Mouse (Mus musculus) heart, embryonic 11.5 days (tissue): ENCODE results near the gene Mobp. TPM values are rescaled to one million over a fixed set of nuclear protein-coding genes. Genes with fewer than 3 reads are reported as not detected.

Source experiments
- ATAC-seq: fragments of 200-750 bp; cut with Nextera tagmentation; replicated peaks from 2 replicates; pipeline ENCODE4 v1.8.0; 2017; ENCODE audit warnings: moderate library complexity; ENCODE audit not compliant: insufficient number of reproducible peaks, low FRiP score, low TSS enrichment
- H3K27ac ChIP-seq: fragments of 300-500 bp; sonication (generic); 2 replicates; pipeline ENCODE4 v1.5.1; 2014; ENCODE audit warnings: mild to moderate bottlenecking, low read depth, low read length
- H3K27me3 ChIP-seq: fragments of 300-500 bp; sonication (generic); 2 replicates; pipeline ENCODE4 v1.6.1; 2014; ENCODE audit warnings: mild to moderate bottlenecking, low read length, mixed read lengths; ENCODE audit not compliant: control insufficient read depth, insufficient read depth
- H3K36me3 ChIP-seq: fragments of 300-500 bp; sonication (generic); 2 replicates; pipeline ENCODE4 v1.6.1; 2014; ENCODE audit warnings: mild to moderate bottlenecking, low read length, moderate library complexity, mixed read lengths; ENCODE audit not compliant: control insufficient read depth, insufficient read depth
- H3K4me1 ChIP-seq: fragments of 300-500 bp; sonication (generic); 2 replicates; pipeline ENCODE4 v1.6.1; 2014; ENCODE audit warnings: low read length; ENCODE audit not compliant: control insufficient read depth, insufficient read depth
- H3K4me2 ChIP-seq: fragments of 300-500 bp; sonication (generic); 2 replicates; pipeline ENCODE4 v1.6.1; 2014; ENCODE audit warnings: mild to moderate bottlenecking, moderate library complexity
- H3K4me3 ChIP-seq: fragments of 300-500 bp; sonication (generic); 2 replicates; pipeline ENCODE4 v1.5.1; 2014; ENCODE audit warnings: low read depth, low read length
- H3K9ac ChIP-seq: fragments of 300-500 bp; sonication (generic); 2 replicates; pipeline ENCODE4 v1.6.1; 2014; ENCODE audit warnings: mild to moderate bottlenecking, low read depth, low read length, moderate library complexity
- H3K9me3 ChIP-seq: fragments of 300-500 bp; sonication (generic); replicated peaks from 2 replicates; pipeline ENCODE4 v1.6.1; 2016; ENCODE audit warnings: low read length; ENCODE audit not compliant: control insufficient read depth
- WGBS: fragments of 180-500 bp; shearing (Covaris S2); extraction: QIAGEN DNeasy Blood & Tissue Kit; methylation state at CpG from one replicate; pipeline ENCODE4 v1.1.7; 2014; ENCODE audit not compliant: insufficient replicate concordance; 5-methylcytosine and 5-hydroxymethylcytosine counted together
- polyA plus RNA-seq: library from polyadenylated mRNA; unstranded; fragments of >200 nt; fragmentation: Nextera tagmentation; extraction: Ambion mirVana; gene quantifications from 2 replicates; pipeline ENCODE4 v1.2.1, GENCODE M21; 2014

Gene Mobp
- polyA plus RNA-seq, 1 experiment from 2014 or later: not detected

DNA sequence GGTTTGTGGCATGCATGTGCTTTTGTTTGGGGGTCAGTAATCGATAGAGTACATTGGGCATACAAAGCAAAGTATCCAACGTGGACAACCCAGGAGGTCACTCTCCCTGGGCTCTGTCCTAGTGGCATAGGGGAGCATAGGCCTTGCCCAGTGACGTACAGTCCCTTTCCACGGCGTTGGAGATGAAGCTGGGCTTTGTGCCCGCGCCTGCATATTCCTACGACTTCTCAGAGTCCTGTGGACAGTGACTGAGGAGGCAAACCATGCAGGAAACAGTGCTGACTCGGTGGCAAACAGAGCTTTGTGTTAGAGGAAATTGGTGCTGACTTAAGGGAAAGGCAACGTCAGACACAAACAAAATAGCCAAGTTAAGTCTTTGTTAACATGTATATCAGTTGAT, 20.2 kb upstream of the Mobp start:
- H3K9ac ChIP-seq: peak overlapping the region; percentile 99
- H3K4me2 ChIP-seq: peak overlapping the region; percentile 85
- no peaks in the 10 kb centered on the region for H3K27me3 ChIP-seq
- no peak for ATAC-seq
- H3K27ac ChIP-seq: peak overlapping the region; percentile 94
- H3K4me1 ChIP-seq: peaks cover 14% of the 10 kb centered on the region
- H3K9me3 ChIP-seq: no peaks in the 10 kb centered on the region
- WGBS: 67% methylated on average over 10 of the region's 10 CpGs
- peak overlapping the region; percentile 97 for H3K4me3 ChIP-seq
- H3K36me3 ChIP-seq: peaks cover 17% of the 10 kb centered on the region

DNA sequence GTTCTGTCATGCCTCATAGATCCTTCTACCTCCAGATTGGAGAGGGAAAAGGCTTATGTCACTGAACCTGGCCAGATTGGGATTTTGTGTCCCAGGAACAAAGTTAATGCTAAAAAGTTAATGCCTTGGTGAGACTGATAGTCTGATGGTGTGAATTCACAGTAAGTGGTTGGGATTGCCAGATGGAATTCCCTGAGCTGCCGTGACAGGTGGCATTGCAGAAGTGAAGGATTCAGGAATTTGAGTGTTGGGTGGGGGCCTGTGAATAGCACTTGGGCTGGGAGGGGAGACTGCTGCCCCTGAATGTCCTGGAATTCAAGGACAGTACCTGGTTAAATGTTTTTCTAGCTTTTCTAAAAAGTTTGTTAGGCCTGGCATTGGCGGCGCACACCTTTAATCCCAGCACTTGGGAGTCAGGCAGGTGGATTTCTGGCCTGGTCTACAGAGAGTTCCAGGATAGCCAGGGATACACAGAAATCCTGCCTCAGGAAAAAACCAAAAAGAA, 17.7 kb upstream of the Mobp start:
- H3K9ac ChIP-seq: no peak overlapping the region
- H3K36me3 ChIP-seq: peaks cover 16% of the 10 kb centered on the region
- H3K4me1 ChIP-seq: peaks cover 14% of the 10 kb centered on the region
- no peak overlapping the region for H3K4me3 ChIP-seq
- no peak overlapping the region for H3K27ac ChIP-seq
- H3K9me3 ChIP-seq: no peaks in the 10 kb centered on the region
- no peaks in the 10 kb centered on the region for H3K27me3 ChIP-seq
- 83% methylated on average over 3 of the region's 3 CpGs for WGBS
- ATAC-seq: no peak
- no peak overlapping the region for H3K4me2 ChIP-seq

DNA sequence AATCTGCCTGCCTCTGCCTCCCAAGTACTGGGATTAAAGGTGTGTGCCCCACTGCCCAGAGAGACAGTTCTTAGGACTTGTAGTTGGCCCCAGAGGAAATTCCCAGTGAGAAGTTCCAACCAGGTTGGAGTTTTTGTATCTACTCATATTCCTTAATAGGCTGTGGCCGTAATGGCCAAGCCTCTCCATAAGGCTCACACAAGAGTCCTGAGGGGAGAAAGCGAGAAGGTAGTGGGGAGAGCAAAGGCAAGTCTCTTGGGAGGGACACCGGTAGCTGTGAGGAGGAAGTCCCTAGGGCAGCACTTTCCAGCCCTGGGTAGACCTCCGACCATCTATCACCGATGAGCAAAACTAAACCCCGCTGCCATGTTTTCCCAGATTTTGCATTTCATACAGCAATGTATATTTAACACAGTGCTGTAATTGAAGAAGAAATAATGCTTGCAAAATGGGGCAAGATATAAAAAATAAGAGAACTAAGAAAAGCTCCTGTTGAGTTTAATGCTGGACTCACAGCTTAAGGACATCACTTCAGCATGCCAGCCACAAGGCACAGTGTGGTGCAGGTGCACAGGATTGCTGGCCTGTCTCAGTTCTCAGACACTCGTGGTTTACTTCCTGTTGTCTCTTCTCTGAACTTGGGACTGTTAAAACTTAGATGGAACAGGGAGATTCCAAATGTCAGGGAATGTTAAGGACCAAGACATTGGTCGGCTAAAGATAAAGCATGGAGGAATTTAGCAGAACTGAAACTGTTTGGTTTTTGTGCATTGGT, 16.3 kb upstream of the Mobp start:
- peaks cover 14% of the 10 kb centered on the region for H3K4me1 ChIP-seq
- H3K9ac ChIP-seq: no peak overlapping the region
- H3K4me2 ChIP-seq: no peak overlapping the region
- H3K27ac ChIP-seq: no peak overlapping the region
- ATAC-seq: no peak
- H3K4me3 ChIP-seq: no peak overlapping the region
- WGBS: 34% methylated on average over 8 of the region's 8 CpGs
- no peaks in the 10 kb centered on the region for H3K27me3 ChIP-seq
- no peaks in the 10 kb centered on the region for H3K9me3 ChIP-seq
- peaks cover 16% of the 10 kb centered on the region for H3K36me3 ChIP-seq

DNA sequence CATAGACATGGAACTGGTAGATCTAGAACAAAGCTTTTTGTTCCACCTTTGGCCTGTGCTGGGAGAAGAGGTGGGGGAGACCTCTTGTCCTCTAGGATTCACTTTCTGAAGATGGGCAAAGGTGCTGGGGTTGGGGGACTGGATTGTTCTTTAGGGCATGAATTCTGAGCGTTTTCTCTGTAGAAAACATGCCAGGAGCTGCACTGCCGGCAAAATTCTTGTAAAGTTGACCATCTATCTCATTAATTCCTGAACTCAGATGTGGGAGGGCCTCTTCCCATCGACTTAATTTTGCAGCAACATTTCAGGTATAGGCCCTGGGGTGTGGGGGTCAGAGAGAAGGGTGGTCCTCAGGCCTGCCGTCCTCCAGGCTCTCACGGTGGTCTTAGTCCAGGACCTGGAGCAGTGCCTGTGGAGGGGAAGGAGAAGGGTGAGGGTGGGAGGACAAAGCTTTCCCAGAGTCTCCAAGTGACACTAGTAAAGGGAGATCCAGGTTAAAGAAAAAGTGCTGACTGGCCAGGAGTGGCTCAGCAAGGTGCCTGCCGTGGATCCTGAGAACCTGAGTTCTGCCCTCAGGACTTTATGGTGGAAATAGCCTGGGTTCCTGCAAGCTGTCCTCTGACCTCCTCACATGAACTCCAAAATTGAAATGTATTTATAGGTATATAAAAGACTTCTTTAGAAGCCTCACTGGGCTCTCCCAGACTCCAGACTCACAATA, 15.6 kb upstream of the Mobp start:
- WGBS: 51% methylated on average over 6 of the region's 6 CpGs
- no peaks in the 10 kb centered on the region for H3K27me3 ChIP-seq
- no peak overlapping the region for H3K4me2 ChIP-seq
- H3K4me3 ChIP-seq: no peak overlapping the region
- H3K4me1 ChIP-seq: peaks cover 9% of the 10 kb centered on the region
- H3K27ac ChIP-seq: no peak overlapping the region
- no peaks in the 10 kb centered on the region for H3K9me3 ChIP-seq
- no peak overlapping the region for H3K9ac ChIP-seq
- H3K36me3 ChIP-seq: peaks cover 13% of the 10 kb centered on the region
- no peak for ATAC-seq

DNA sequence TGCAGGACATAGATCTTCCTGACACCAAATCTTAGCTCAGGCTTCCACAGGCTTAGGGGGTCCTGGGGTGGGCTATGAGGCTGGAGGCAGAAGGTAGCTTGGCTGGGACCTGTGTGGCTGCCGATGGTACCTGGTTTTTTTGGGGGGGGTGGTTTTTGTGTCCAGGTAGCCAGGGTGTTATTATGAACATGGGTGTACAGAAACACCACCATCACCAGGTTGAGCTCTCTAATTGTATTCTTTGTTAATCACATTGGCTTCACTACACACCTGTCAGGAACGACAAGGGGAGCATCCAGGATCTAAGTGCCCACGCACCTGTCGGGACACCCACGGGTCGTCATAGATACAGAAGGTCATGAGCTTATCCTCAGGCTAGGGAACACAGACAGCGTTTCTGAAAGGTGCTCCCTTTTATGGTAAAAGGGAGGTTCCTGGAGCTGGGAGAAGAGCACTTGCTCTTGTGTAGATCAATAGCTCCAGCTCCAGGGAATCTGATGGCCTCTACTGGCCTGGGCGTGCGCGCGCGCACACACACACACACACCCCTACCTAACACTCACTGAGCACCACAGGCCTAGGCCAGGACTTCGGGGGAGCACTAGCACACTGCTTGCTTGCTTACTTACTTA, 14.9 kb upstream of the Mobp start:
- Histone ChIP-seq H3K27ac (no peak overlapping the region), H3K9me3 (no peaks in the 10 kb centered on the region), H3K36me3 (peaks cover 11% of the 10 kb centered on the region), H3K27me3 (no peaks in the 10 kb centered on the region), H3K9ac (no peak overlapping the region), H3K4me1 (0 out of 2 replicates have a peak, but pooled peaks cover 2% of the 10 kb centered on the region), H3K4me3 (no peak overlapping the region), H3K4me2 (no peak overlapping the region)
- WGBS: 82% methylated on average over 13 of the region's 13 CpGs
- ATAC-seq: no peak

DNA sequence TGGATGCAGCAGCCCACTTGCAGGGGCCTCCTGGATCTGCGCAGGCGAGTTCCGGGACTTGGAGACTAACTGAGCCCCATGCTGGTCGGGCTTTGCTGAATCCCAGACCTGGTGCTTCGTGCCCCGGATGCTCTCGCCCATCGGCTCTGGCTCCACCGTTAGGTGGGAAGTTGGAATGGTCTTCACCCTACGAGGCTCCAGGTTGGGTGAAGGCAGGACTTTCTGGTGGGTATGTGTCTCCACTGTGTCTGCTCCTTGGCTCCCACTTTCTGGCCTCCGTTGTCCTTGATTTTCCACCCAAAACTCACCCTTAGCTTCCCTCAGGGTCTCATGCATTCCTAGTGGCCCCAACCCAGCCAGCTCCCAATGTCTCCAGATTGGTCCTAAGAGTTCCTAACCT, 14.1 kb upstream of the Mobp start:
- 87% methylated on average over 11 of the region's 11 CpGs for WGBS
- no peaks in the 10 kb centered on the region for H3K4me1 ChIP-seq
- ATAC-seq: no peak

DNA sequence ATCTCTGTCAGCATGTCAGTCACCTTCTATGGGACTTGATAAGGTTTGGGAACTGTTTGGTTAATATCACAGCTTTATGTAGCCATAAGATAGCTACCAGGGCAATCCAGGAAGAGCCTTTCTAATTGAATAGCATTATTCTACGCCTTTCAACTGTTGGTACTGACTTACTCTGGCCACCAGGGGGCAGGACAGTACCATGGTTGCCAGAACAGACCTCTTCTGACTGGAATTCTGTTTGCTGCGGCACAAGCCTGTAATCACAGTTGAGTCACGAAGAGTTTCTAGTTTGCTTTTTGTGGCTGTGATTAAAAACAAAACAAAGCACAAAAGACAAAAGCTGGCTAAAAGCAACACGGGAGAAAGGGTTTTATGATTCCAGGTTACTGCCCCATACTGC, 8.9 kb upstream of the Mobp start:
- H3K4me3 ChIP-seq: no peak overlapping the region
- no peaks in the 10 kb centered on the region for H3K36me3 ChIP-seq
- H3K4me1 ChIP-seq: peaks cover 2% of the 10 kb centered on the region; the same call in 1 of the 2 replicates
- no peaks in the 10 kb centered on the region for H3K9me3 ChIP-seq
- H3K27ac ChIP-seq: no peak overlapping the region
- H3K9ac ChIP-seq: no peak overlapping the region
- no peak overlapping the region; the same call in 1 of the 2 replicates for H3K4me2 ChIP-seq
- H3K27me3 ChIP-seq: no peaks in the 10 kb centered on the region
- 17% methylated on average over 4 of the region's 4 CpGs for WGBS
- ATAC-seq: no peak

More for the DNA sequence above, 14.1 kb upstream of the Mobp start:
- Histone ChIP-seq H3K9me3 (no peaks in the 10 kb centered on the region), H3K4me3 (no peak overlapping the region), H3K27ac (no peak overlapping the region), H3K27me3 (no peaks in the 10 kb centered on the region), H3K36me3 (peaks cover 5% of the 10 kb centered on the region), H3K4me2 (no peak overlapping the region), H3K9ac (no peak overlapping the region)

DNA sequence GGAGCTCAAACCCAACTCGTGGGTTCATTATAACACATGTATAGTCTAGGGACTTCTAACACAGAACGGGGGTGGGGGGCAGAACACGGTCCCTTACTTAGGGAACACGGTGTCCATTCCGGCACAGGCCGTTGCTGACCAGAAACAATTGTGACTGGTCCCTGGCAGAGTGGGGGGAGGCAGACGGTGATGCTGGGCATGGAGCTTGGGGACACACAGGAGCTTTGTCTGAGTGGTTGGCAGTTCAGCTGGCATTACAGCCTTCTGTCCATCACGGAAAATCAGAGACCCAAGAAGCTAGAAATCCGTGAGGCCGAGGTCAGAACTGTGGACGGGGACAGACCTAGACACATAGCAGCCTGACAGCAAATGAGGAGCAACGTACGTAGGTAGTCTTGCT, 5.0 kb upstream of the Mobp start:
- WGBS: 85% methylated on average over 13 of the region's 13 CpGs
- H3K4me3 ChIP-seq: no peak overlapping the region
- no peak for ATAC-seq

More for the DNA sequence above, 5.0 kb upstream of the Mobp start:
- Histone ChIP-seq H3K9ac (no peak overlapping the region), H3K4me2 (no peak overlapping the region), H3K9me3 (no peaks in the 10 kb centered on the region), H3K36me3 (no peaks in the 10 kb centered on the region), H3K4me1 (peaks cover 2% of the 10 kb centered on the region; the same call in 1 of the 2 replicates), H3K27me3 (no peaks in the 10 kb centered on the region), H3K27ac (no peak overlapping the region)
